Mouse (Mus musculus) C2C12 (cell line): ENCODE results near the gene Clasp2.

ENCODE experiments used
- CTCF ChIP-seq: IDR thresholded peaks from one replicate; pipeline ENCODE4 v1.5.1; 2011; ENCODE audit not compliant: control insufficient read depth, insufficient read depth, insufficient read length
- MYOD1 ChIP-seq: IDR thresholded peaks from one replicate; pipeline ENCODE4 v1.6.1; 2011; ENCODE audit warnings: low read depth; ENCODE audit not compliant: control insufficient read depth, insufficient read length

GRCm38 (mm10) chr9:113828719-113829118 is 87.4 kb downstream of the Clasp2 start:
- TF ChIP-seq CTCF (no peak), MYOD1 (no peak)
